Mouse (Mus musculus) liver, adult 2 months (tissue): ENCODE measurements around the gene Gm9944.

Experiments used
- CTCF ChIP-seq: fragments of 200-500 bp; IDR thresholded peaks from 2 replicates; pipeline ENCODE4 v1.5.1; 2011; ENCODE audit warnings: low read depth, low read length, control low read depth
- POLR2A ChIP-seq: fragments of 200-500 bp; IDR thresholded peaks from 2 replicates; pipeline ENCODE4 v1.6.1; 2011; ENCODE audit warnings: low read length, control low read depth; ENCODE audit not compliant: insufficient read depth; ENCODE audit errors: extremely low read depth

- TF ChIP-seq CTCF (no peak), POLR2A (no peak)
Measured at GRCm38 (mm10) chr4:144408290-144408689, 44.8 kb downstream of the Gm9944 start, which contains the start of gene Pramef12.
